Mouse (Mus musculus) testis, adult 2 months (tissue): Measurements from ENCODE around the gene Dync2li1.

Experiments
- CTCF ChIP-seq: fragments of 200-500 bp; IDR thresholded peaks from 2 replicates; pipeline ENCODE4 v1.5.1; 2012; ENCODE audit warnings: low read depth, mild to moderate bottlenecking, inconsistent platforms, low read length, moderate library complexity; ENCODE audit not compliant: control insufficient read depth, insufficient read depth, insufficient replicate concordance
- POLR2A ChIP-seq: fragments of 200-500 bp; IDR thresholded peaks from 2 replicates; pipeline ENCODE4 v1.6.1; 2012; ENCODE audit warnings: low read depth, mild to moderate bottlenecking, inconsistent platforms, low read length, moderate library complexity; ENCODE audit not compliant: control insufficient read depth

GRCm38 (mm10) chr17:84656653-84657421 is 30.5 kb downstream of the Dync2li1 start:
- TF ChIP-seq POLR2A (no peak), CTCF (no peak)
